Comparison of ENCODE assay signal across 8 mouse cellular contexts in the genomic region with DNA sequence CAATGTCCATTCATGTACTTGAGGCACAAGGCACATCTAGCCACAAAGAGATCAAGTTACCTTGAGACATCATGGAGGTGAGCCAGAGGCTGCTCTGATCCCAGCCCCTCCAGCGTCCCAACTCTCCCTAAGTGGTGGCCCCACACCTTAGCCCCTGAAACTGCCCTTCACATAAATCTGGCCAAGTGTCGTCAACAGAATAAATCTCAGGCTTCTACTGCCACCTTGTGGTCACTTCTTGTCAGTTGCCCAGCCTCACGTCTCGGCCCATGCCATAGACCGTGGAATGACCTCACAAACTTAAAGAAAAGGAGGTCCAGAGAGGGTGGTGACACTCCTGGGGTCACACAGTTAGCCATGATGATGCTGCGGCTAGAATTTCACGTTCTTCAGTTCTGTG.
DNase-seq lines count a peak whose midpoint lies in the region; ATAC-seq lines count a peak whose summit lies in the region.

No protein-coding gene starts in this region.

- no peak for ATAC-seq in midbrain, embryonic 16.5 days
- ATAC-seq in midbrain, embryonic 13.5 days: peak; percentile 66

- no peak overlapping the region for H3K27ac ChIP-seq in midbrain, embryonic 10.5 days (replicated peaks)
- no peak overlapping the region for H3K27ac ChIP-seq in midbrain, embryonic 16.5 days (ENCODE audit: low read length)
- H3K27ac ChIP-seq in midbrain, embryonic 13.5 days: no peak overlapping the region

- H3K36me3 ChIP-seq in midbrain, embryonic 10.5 days: no peaks in the 10 kb centered on the region
- H3K36me3 ChIP-seq in midbrain, embryonic 16.5 days (ENCODE audit: control insufficient read depth, insufficient read depth, low read length): no peaks in the 10 kb centered on the region
- H3K36me3 ChIP-seq in midbrain, embryonic 13.5 days: no peaks in the 10 kb centered on the region

- WGBS in midbrain, embryonic 10.5 days: 8% methylated on average over 7 of the region's 7 CpGs
- 4% methylated on average over 7 of the region's 7 CpGs for WGBS in midbrain, embryonic 16.5 days
- 7% methylated on average over 7 of the region's 7 CpGs for WGBS in midbrain, embryonic 13.5 days

- no peak overlapping the region for H3K4me3 ChIP-seq in midbrain, embryonic 10.5 days
- no peak overlapping the region for H3K4me3 ChIP-seq in midbrain, embryonic 16.5 days (ENCODE audit: low read depth, low read length)
- no peak overlapping the region for H3K4me3 ChIP-seq in midbrain, embryonic 13.5 days (replicated peaks)

- no peak overlapping the region for H3K4me2 ChIP-seq in midbrain, embryonic 16.5 days (ENCODE audit: low read length)
- no peak overlapping the region for H3K4me2 ChIP-seq in midbrain, embryonic 13.5 days (replicated peaks)

- no peak overlapping the region for H3K9ac ChIP-seq in midbrain, embryonic 16.5 days (ENCODE audit: low read depth, low read length)
- H3K9ac ChIP-seq in midbrain, embryonic 13.5 days (replicated peaks): no peak overlapping the region

- DNase-seq in midbrain, embryonic 10.5 days (ENCODE audit: low spot score): peak; percentile 77
- DNase-seq in cerebellum, postnatal 36 days: peak; percentile 62 to 80
- DNase-seq in gastrocnemius, postnatal 14 days: peak; percentile 34
- peak; percentile 30 for DNase-seq in kidney, adult 11 months
- DNase-seq in left cerebral cortex, postnatal 36 days (ENCODE audit: low spot score in 2 of 2): peak; percentile 36 to 68
- DNase-seq in spleen, postnatal 4 days (ENCODE audit: low spot score in 2 of 2): peak; percentile 30 to 73

- H3K4me1 ChIP-seq in midbrain, embryonic 10.5 days: no peaks in the 10 kb centered on the region
- H3K4me1 ChIP-seq in midbrain, embryonic 16.5 days (ENCODE audit: control insufficient read depth, insufficient read depth, low read length): no peaks in the 10 kb centered on the region
- no peaks in the 10 kb centered on the region for H3K4me1 ChIP-seq in midbrain, embryonic 13.5 days (replicated peaks)

- no peaks in the 10 kb centered on the region for H3K27me3 ChIP-seq in midbrain, embryonic 10.5 days (ENCODE audit: low read depth, poor library complexity, severe bottlenecking)
- no peaks in the 10 kb centered on the region for H3K27me3 ChIP-seq in midbrain, embryonic 16.5 days (ENCODE audit: control insufficient read depth, insufficient read depth, low read depth, low read length)
- no peaks in the 10 kb centered on the region for H3K27me3 ChIP-seq in midbrain, embryonic 13.5 days

- intact Hi-C loops in gastrocnemius, postnatal 14 days (cut with DNase I; ENCODE audit: low total_unique reads): loop anchor here (2.0 kb wide), 1 partner anchor 334 kb away; no protein-coding TSS in a partner anchor
- intact Hi-C loops in left cerebral cortex, postnatal 36 days (cut with DNase I): loop anchor here (5.0 to 10.0 kb wide), 4 partner anchors 414 to 1472 kb away; a partner anchor contains a TSS

- no peaks in the 10 kb centered on the region for H3K9me3 ChIP-seq in midbrain, embryonic 10.5 days (replicated peaks)
- no peaks in the 10 kb centered on the region for H3K9me3 ChIP-seq in midbrain, embryonic 16.5 days (replicated peaks; ENCODE audit: control insufficient read depth, low read length, poor library complexity, severe bottlenecking)
- no peaks in the 10 kb centered on the region for H3K9me3 ChIP-seq in midbrain, embryonic 13.5 days
